Mouse (Mus musculus): Measurements from ENCODE around the gene Vstm2b. TPM values are rescaled to one million over a fixed set of nuclear protein-coding genes. Genes with fewer than 3 reads are reported as not detected.

Gene Vstm2b
- total RNA-seq, 1 experiment from 2014 or later, result 0.36 TPM

Other genes with a start within 250 kb of the Vstm2b start
- gene 4930433I11Rik, start 89.2 kb downstream of the Vstm2b start, total RNA-seq (2021), result not detected in 2 replicates
- not detected in 2 replicates for gene Gm4884, start 134.4 kb downstream of the Vstm2b start, total RNA-seq (2021)